Mouse (Mus musculus) heart, adult 8-10 months (tissue): ENCODE data around the gene Zfyve27. TPM values are rescaled to one million over a fixed set of nuclear protein-coding genes. Genes with fewer than 3 reads are reported as not detected.

Experiments used
- DNase-seq: peaks from one replicate; pipeline ENCODE4 v3.0.0; 2022; ENCODE audit warnings: low spot score
- total RNA-seq, 4 experiments: library from RNA; stranded (reverse); gene quantifications; 2 replicates each; pipeline ENCODE4 v1.2.4; 2022

Zfyve27 gene
- total RNA-seq, 4 experiments from 2014 or later = 16.8 to 25.4 (median 21.6) TPM

GRCm38 (mm10) chr19:42142757-42143156, 21.0 kb upstream of the Zfyve27 start:
- no peak for DNase-seq

GRCm38 (mm10) chr19:42144067-42144466, 19.7 kb upstream of the Zfyve27 start:
- no peak for DNase-seq

- DNase-seq = peak; percentile 88
These were observed 19.1 kb upstream of the Zfyve27 start for GRCm38 (mm10) chr19:42144541-42145167.

DNA sequence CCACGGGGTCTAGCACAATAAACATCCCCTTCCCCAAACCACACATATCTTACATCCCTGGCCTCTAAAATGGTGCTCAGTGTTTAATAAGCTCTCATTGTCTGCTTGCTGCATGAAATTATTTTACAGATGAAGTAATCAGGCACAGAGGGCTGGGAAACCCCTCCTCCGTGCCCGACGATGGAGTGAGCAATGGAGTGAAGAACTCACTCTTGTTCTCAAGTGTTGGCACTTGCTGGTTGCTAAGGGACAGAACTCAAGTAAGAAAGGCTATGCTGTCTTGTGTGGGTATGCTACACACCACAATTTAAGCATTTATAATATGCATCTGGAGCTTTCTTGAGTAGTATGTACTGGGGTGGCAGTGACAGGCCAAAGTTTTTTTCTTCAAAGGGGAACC, 18.5 kb upstream of the Zfyve27 start:
- no peak for DNase-seq

GRCm38 (mm10) chr19:42145731-42146130, 18.0 kb upstream of the Zfyve27 start:
- no peak for DNase-seq

GRCm38 (mm10) chr19:42146276-42147010, 17.3 kb upstream of the Zfyve27 start:
- DNase-seq = no peak

DNA sequence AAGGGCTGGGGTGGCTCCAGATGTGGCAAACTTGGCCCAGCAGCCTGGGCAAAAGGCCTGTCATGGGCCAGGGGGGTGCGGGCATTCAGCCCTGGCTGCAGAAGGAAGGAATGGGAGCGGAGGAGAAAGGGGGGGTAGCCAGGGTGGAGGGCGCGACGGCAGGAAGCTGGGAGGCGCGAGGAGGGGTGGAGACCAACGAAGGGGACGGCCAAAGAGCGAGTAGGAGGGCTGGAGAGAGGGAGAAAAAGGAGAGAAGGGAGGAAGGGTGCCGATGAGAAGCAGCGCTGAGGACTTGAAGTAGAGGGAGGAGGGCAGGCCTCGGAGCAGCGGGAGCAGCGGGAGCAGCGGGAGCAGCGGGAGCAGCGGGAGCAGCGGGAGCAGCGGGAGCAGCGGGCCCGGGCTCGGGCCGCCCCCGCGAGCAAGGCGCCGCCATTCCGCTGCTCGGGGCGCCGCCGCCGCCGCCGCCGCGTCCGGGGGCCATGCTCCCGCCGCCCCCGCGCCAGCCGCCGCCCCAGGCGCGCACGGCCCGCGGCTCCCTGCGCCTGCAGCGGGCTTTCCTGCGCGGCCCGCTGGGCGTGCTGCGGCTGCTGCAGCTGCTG, 16.5 kb upstream of the Zfyve27 start, which contains the start of gene Marveld1:
Gene Marveld1, plus strand, starts transcription at position 231 of the 599 bp plus-strand sequence.
- DNase-seq = peak; percentile 86

DNA sequence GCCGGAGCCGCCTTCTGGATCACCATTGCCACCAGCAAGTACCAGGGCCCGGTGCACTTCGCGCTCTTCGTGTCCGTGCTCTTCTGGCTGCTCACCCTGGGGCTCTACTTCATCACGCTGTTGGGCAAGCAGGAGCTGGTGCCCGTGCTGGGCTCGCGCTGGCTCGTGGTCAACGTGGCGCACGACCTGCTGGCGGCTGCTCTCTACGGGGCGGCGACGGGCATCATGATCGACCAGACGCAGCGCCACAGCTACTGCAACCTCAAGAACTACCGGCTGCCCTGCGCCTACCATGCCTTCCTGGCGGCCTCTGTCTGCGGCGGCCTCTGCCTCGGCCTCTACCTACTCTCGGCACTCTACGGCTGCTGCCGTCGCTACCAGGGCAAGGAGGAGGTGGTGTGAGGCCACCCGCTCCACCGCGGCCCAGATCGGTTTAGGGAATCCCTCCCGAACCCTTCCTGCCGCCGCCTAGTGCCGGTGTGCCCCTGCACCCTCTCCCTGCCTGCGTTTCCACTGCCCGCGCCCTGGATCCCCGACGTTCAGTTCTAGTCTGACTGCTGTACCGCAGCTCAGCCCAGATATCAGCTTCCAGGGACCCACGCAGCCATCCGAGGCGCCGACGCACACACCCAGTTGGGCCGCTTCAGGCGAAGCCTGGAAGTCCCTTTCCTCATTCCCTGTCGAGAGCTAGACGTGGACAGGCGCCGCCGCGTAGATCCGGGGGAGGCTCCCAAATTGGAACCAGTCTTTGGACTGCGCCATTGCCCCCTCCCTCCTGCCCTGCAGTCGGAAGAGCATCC, 15.8 kb upstream of the Zfyve27 start:
- peak; percentile 76 for DNase-seq

- DNase-seq = no peak
These were observed 15.2 kb upstream of the Zfyve27 start for GRCm38 (mm10) chr19:42148569-42148860.

- DNase-seq = peak; percentile 90
These were observed 11.8 kb upstream of the Zfyve27 start for GRCm38 (mm10) chr19:42151990-42152389.

DNA sequence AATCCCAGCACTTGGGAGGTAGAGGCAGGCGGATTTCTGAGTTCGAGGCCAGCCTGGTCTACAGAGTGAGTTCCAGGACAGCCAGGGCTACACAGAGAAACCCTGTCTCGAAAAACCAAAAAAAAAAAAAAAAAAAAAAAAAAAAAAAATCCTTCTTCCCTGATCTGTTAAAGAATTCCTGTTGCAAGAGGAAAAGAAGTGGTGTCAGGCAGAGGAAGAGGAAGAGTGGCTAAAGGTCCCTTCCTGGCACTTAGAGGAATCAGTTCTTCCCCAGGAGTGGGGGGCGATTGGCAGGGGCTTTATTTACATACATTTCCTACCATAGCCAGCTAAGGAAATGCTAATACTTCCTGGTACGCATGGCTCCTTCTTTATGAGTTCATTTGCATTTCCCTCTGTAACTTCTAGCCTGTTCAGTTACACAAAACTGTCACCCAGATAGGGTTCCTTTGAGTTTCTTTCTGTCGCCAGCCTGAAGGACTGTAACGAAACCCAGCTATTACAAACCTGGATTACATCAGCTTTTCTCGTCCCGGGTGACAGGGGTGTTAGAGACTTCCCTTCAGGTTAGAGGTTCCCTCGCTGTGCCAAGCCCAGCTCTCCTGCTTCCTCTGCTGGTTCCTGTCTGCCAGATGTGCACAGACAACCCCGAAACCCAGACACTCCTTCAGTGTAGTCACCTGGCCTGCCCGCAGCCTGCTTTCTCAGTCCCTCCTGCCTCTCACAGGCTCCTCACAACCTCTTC, 6.1 kb upstream of the Zfyve27 start:
- no peak for DNase-seq

- no peak for DNase-seq
These were observed 5.3 kb upstream of the Zfyve27 start for GRCm38 (mm10) chr19:42158246-42159017.

GRCm38 (mm10) chr19:42164188-42164587, 437 bp downstream of the Zfyve27 start:
- DNase-seq = no peak

DNA sequence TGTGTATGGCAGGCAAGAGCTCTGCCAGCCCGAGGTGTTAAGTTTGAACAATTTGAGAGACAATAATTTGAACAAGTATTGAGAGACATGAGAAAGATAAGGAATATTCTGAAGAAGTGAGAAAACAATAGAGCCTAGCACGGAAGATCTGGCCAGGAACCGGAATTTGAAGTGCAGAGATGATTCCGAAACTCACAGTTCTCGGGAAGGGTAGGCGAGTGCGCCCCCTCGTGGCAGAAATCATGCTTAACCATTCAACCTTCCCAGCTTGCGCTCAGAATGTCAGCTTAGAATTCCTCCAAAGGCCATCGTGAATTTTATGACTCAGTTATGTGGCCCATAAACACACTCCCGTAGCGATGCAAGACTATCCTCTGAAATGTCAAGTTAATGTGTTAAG, 2.4 kb downstream of the Zfyve27 start:
- peak; percentile 90 for DNase-seq

GRCm38 (mm10) chr19:42166766-42167165, 3.0 kb downstream of the Zfyve27 start:
- no peak for DNase-seq

GRCm38 (mm10) chr19:42167489-42167888, 3.7 kb downstream of the Zfyve27 start:
- DNase-seq = no peak

DNA sequence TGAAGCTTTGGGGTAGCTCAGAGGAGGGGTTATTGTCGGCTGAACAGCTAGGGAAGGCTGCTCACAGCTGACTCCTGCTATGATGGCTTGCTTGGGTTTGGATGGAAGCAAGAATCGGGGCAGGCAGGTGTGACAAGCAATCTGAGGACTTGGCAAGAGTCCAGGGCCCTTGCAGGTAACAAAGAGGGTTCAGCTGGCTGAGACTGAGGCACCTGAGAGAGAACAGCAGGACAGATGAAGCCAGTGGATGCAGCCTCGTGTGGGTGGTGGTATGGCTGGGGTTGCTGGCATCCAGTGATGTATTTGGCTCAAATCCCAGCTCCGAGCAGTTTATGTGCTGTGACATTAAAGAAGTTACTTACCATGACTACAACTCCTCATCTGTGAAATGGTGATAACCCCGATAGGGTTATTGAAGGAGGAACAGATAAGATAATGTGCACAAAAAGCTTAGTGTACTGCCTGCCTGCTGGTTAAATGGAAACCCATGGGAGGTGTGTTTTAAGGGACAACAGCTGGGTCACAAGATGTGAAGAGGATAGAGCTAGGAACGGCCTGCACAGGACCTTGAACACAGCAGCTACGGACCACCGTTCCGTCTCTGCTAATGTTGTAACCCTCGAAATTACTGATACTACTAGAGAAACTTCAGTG, 5.7 kb downstream of the Zfyve27 start:
- DNase-seq = no peak

DNA sequence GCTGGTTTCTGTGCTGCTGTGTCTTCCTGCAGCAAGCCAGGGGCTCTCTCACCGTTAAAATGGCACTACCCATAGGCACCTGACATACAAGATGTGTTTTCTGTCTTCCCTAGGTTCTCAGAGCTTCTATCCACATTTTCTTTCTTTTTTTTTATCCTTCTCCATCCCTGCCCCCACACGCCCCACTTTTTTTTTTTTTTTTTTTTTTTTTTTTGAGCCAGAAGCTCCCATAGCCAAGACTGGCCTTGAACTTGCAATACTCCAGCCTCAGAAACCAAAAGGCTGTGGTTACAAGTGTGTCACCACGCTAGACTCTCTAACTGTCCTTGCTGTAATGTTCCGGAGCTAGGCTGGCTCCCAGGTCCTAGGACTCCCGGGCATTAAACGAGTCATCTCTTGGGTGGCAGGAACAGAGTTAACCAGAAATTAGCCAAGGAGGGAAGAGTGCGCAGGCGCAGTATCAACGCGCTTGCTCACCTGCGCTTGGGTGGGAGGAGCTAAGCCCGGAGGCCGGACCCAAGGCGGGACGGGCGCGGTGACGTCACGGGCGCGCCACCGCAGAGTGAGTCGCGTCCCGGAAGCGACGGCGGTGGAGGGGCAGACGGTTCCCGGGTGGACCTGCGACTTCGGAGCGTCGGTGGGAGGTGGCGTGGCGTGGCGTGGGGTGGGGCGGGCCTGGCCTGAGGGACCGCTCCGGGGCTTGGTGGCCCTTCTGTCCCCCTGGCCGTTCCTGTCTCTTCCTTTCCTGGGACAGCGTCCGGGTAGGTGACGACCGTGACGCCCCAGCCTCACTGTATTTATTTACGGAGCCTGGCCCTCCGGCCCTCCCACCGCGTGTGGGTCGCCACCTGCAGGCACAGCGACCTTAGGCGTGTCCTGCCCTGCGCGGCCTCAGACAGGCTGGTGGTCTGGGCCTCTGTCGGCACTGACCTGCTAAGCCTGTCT, 6.5 kb downstream of the Zfyve27 start:
- peak; percentile 87 for DNase-seq

DNA sequence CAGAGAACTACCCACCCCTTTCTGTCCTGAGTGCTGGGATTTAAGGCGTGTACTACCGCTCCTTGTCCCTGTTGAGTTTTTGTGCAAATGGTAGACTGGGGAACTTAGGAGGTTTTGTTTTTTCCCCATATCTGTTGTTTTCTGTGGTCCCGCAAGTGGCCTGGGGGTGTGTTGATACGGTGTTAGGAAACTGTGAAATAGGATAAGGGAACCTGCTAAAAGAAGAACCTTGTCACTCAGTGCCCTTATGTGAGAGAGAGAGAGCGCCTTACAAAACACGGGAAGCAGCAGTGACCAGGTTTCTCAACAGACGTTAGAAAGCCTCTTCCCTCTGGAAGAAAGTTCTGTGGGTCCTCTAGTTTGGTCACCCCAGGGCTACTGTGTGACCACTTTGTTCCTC, 13.1 kb downstream of the Zfyve27 start:
- DNase-seq = no peak
